Mouse (Mus musculus) gastrocnemius, adult 18-20 months (tissue): ENCODE results near the gene Ak5. TPM values are rescaled to one million over a fixed set of nuclear protein-coding genes. Genes with fewer than 3 reads are reported as not detected.

Source experiments
- DNase-seq: peaks from one replicate; pipeline ENCODE4 v3.0.0; 2021; ENCODE audit warnings: low spot score
- total RNA-seq, 2 experiments: library from RNA; stranded (reverse); gene quantifications; 2 replicates each; pipeline ENCODE4 v1.2.3; 2021

Ak5 gene
- total RNA-seq, 2 experiments from 2014 or later: 0.24 to 0.32 TPM

DNA sequence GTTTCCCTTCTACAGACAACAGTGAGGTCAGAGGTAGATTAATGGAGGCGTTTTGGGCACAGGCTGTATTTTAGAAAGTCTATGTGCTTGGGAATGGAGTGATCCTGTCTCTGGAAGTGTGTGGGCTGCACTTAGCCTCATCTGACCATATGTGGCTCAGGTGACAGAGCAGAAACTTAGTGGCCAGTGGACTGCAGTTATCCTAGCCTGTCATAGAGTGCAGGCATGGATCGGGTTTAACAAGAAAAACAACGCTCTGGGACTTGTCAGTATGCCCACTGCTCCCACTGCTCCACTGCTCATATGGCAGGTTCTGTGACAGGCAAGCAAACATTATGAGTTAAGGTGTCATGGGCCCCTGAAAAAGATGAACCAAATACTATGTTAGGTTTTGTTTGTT, 148.1 kb downstream of the Ak5 start:
- DNase-seq: no peak

DNA sequence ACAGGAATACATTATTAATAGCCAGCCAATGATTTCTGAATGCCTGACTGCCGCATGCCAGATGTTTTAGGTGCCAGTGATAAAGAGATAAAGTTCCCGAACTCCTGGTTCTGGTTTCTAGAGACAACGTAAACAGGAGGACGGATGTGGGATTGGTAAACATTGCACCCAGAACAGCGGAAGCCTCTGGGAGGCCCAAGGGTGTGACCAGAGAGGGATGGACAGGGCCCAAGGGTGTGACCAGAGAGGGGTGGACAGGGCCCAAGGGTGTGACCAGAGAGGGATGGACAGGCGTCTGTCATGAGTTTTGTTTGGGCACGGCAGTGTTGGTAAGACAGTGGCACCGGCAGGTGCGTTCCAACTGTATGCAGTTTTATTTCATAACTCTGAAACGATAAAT, 148.6 kb downstream of the Ak5 start:
- no peak for DNase-seq

GRCm38 (mm10) chr3:152516569-152516968, 151.6 kb downstream of the Ak5 start:
- DNase-seq: no peak

- DNase-seq: no peak
These were observed 152.2 kb downstream of the Ak5 start for GRCm38 (mm10) chr3:152515959-152516358.

- DNase-seq: no peak
These were observed 155.6 kb downstream of the Ak5 start for GRCm38 (mm10) chr3:152512517-152512916.

GRCm38 (mm10) chr3:152509268-152509667, 158.9 kb downstream of the Ak5 start:
- no peak for DNase-seq

- no peak for DNase-seq
These were observed 159.7 kb downstream of the Ak5 start for GRCm38 (mm10) chr3:152508419-152508993.

- no peak for DNase-seq
These were observed 160.3 kb downstream of the Ak5 start for GRCm38 (mm10) chr3:152507900-152508299.

DNA sequence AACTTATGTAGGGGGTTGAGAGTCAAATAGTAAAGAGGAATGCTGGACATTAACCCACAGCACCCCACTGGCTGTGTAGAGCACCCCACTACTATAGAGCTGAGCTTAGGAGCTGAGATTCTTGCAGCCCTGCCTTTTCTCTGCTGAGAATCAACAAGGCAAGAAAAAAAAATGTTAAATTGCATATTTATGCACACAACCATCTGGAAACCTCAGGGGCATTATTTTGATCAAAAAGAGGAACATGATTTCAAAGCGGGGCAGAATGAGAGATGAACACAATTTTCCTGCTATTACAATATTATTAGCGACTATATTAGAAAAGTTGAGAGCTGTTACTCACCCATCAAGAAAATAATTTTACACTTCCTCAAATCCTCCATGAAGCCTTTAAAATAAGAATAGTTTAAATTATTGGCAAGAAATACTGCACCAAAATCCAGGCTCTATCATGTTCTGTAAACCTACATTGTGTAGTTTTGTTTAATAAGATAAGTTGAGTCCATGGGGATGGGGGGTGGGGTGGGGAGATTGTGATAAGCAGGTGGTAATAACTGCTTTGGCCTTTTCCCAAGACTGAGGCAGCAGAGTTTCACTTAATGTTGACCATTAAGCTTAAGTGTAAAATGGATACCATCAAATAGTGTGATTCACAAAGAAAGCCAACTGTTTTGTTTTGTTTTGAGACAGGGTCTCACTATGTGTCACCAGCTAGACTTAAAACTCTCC, 169.0 kb downstream of the Ak5 start:
- no peak for DNase-seq

DNA sequence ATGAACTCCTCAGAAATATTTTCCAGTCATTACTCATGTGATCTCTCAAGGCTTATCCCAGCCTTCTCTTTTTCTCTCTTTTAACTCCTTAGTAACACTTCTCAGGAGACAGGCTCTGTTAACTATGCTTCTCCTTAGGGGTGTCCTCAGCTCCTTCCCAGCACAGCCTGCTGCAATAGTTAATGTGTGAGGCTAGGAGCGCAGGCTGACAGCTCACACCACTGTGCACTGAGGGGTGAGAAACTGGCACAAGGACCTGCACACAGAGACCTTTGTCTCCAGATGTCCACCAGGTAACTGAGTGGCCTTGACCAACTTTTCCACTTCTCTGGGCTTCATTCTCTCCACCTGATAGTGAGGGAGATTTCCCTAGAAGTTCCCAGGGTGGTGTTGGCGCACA, 170.3 kb downstream of the Ak5 start:
- no peak for DNase-seq

DNA sequence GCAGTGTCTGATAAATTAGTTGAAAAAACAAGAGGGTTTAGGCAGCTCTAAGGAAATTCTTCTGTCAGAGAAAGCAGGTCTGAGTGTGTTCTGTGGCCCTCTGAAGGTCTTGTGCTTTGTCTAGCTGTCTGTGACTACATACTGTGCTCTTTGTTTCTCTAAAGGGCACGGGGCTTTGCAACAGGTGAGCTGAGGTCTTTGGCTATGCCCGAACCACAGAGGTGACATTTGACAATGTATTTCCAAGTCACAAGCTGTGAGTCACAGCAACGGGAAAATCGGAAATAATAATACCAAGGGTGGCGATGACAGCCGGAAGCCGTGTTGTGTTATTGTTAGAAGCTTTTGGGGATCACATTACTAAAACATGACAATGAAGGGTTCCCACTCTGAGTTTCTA, 171.1 kb downstream of the Ak5 start:
- DNase-seq: no peak

GRCm38 (mm10) chr3:152495415-152495898, 172.7 kb downstream of the Ak5 start:
- DNase-seq: no peak

- DNase-seq: no peak
These were observed 173.3 kb downstream of the Ak5 start for GRCm38 (mm10) chr3:152494667-152495360.

- no peak for DNase-seq
These were observed 174.3 kb downstream of the Ak5 start for GRCm38 (mm10) chr3:152493813-152494212.

- no peak for DNase-seq
These were observed 175.9 kb downstream of the Ak5 start for GRCm38 (mm10) chr3:152492241-152492640.

DNA sequence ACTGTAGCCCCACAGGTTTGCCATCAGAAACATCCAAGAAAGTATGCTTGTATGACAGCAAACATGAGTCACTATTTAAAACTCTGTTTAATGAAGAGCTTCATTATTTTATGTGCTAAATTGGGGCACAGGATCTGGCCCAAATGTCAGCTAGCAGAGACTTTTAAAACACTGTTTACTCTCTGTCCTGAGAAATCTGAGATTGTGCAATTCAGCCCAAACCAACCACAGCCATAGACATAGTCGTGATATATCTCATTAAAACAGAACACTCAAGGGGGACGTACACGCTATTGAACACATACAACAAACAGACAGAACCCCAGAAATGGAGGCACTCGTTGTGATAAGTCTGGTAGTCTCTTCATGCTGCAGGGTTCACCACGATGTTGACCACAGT, 177.7 kb downstream of the Ak5 start:
- DNase-seq: no peak

GRCm38 (mm10) chr3:152488964-152489363, 179.2 kb downstream of the Ak5 start:
- no peak for DNase-seq

DNA sequence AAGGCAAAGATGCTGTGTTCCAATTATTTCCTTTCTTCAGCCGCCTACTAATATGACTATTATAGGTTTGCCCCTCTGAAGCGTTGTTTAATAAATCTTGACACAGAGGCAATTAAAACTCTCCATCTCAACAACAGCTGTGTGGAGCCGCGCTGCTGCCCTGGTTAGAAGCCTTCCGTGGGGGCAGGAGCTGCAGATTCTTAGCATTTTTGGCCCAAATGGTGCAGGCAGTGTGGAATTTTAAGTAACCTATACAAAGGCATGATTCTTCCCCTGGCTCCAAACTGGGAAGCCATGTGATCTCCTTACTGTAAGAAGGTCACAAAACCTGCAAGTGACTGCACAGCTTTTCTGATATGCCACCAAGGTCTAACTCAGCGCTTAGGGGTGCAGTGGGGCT, 184.0 kb downstream of the Ak5 start:
- no peak for DNase-seq

DNA sequence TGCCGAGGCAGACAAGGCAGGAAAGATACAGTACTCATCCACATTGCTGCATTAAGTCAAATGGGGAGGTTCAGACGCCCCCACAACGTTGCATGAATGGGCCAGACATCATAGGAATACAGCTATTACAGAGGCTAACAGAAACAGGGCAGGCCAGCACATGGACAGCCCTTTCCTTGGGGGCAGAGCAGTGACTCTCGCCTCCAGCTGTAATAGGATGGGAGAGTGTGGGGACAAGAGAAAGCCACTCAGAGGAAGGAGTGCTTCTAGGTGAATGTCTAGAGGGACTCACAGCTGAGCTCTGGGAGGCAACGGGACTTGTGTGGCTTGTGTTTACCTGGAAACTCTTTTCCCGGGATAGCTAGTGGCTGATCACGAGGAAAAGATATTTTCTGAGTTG, 184.4 kb downstream of the Ak5 start:
- DNase-seq: no peak

- no peak for DNase-seq
These were observed 186.0 kb downstream of the Ak5 start for GRCm38 (mm10) chr3:152482182-152482581.

- DNase-seq: no peak
These were observed 187.8 kb downstream of the Ak5 start for GRCm38 (mm10) chr3:152480336-152480735.

- DNase-seq: peak; percentile 57
These were observed 189.3 kb downstream of the Ak5 start for GRCm38 (mm10) chr3:152478599-152479435.
